Mouse (Mus musculus) A20 (cell line): ENCODE results near the gene Mamstr.

ENCODE experiments used
- DNase-seq: peaks from one replicate; pipeline ENCODE4 v3.0.0-alpha.2; 2011; ENCODE audit warnings: low read depth, low spot score

Gene Mamstr

DNA sequence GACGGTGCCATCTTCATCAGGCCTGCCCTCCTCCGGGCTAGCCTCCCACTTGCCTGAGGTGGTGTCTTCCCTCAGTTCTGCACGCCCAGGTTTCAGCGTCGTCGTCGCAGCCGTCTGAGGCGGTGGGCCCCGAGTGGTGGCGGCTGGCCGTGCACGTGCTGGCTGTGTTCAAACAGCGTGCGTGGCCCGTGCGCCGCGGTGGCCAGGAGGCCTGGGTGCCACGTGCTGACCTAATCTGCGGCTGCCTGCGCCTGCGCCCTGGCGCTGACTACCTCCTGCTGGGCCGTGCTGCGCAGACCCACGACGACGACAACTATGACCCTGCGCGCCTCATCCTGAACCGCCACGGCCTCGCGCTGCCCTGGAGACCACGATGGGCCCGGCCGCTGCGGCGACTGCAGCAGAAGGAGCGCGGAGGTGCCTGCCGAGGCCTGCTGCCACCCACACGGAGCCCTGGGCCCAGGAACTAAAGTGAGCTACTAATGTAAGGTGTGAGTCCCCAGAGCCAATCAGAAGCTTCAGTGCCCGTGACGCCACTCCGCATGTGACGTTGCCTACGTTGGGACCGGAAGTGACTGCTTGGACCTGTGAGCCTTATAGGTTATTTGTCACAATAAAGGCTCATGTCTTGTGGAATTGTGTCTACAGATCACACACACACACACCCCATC, 54.3 kb downstream of the Mamstr start, which contains the start of gene Sec1:
TSS of gene Sec1 (minus strand) at position 482 of the 671 bp plus-strand sequence.
- DNase-seq = no peak

DNA sequence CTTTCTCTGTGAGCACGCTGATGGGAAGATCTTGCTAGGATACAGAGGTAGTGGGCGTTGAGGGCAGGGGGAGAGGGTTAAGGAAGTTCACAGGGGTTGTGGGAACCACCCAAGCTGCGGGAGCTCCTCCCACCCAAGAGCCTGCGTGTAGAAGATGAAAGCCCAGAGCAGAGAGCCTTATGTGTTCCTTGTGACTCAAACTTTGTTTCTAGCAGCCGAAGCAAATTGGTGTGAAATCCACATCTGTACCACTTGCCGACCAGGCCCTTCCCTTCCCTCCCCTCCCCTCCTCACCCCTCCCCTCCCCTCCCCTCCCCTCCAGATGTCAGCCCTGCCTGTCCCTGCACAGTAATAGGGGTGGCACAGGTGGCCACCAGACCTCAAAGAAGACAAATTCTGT, 55.3 kb downstream of the Mamstr start:
- peak; percentile 18 for DNase-seq
